Mouse (Mus musculus) CH12.LX (cell line): Measurements from ENCODE around the gene Sema5b.

ENCODE experiments used
- BHLHE40 ChIP-seq: IDR thresholded peaks from 2 replicates; pipeline ENCODE4 v1.6.1; 2011; ENCODE audit warnings: mild to moderate bottlenecking, low read depth, low read length, improper control_type of control experiment
- CHD2 ChIP-seq: IDR thresholded peaks from 2 replicates; pipeline ENCODE4 v1.6.1; 2011; ENCODE audit warnings: low read length, improper control_type of control experiment
- CTCF ChIP-seq, 2 experiments: IDR thresholded peaks in 1 of 2; conservative IDR thresholded peaks in 1 of 2; 2 replicates each; pipeline ENCODE4 v1.5.1; 2011 to 2012; ENCODE audit warnings: low read depth in 2 of 2, low read length in 2 of 2, improper control_type of control experiment in 1 of 2, inconsistent platforms in 1 of 2, mild to moderate bottlenecking in 1 of 2, moderate library complexity in 1 of 2
- HCFC1 ChIP-seq: IDR thresholded peaks from 2 replicates; pipeline ENCODE4 v1.6.1; 2012; ENCODE audit warnings: low read depth, mild to moderate bottlenecking, inconsistent platforms, low read length, improper control_type of control experiment
- MYC ChIP-seq: IDR thresholded peaks from 2 replicates; pipeline ENCODE4 v1.6.1; 2011; ENCODE audit warnings: low read depth, mild to moderate bottlenecking, improper control_type of control experiment, low read length
- NELFE ChIP-seq: IDR thresholded peaks from 2 replicates; pipeline ENCODE4 v1.6.1; 2011; ENCODE audit warnings: low read depth, low read length, improper control_type of control experiment
- POLR2A ChIP-seq: IDR thresholded peaks from 2 replicates; pipeline ENCODE4 v1.6.1; 2011; ENCODE audit warnings: low read depth, mild to moderate bottlenecking, improper control_type of control experiment, low read length
- POLR2AphosphoS2 ChIP-seq: IDR thresholded peaks from 2 replicates; pipeline ENCODE4 v1.6.1; 2011; ENCODE audit warnings: low read depth, low read length, improper control_type of control experiment
- RAD21 ChIP-seq: IDR thresholded peaks from 2 replicates; pipeline ENCODE4 v1.6.1; 2011; ENCODE audit warnings: low read depth, mild to moderate bottlenecking, low read length, improper control_type of control experiment, moderate library complexity
- TCF12 ChIP-seq: IDR thresholded peaks from 2 replicates; pipeline ENCODE4 v1.6.1; 2014; ENCODE audit warnings: low read depth, mild to moderate bottlenecking, inconsistent platforms, low read length, improper control_type of control experiment
- USF1 ChIP-seq: IDR thresholded peaks from 2 replicates; pipeline ENCODE4 v1.6.1; 2014; ENCODE audit warnings: low read depth, mild to moderate bottlenecking, inconsistent platforms, low read length, improper control_type of control experiment
- USF2 ChIP-seq: conservative IDR thresholded peaks from 2 replicates; pipeline ENCODE4 v1.6.1; 2011; ENCODE audit warnings: low read depth, low read length, improper control_type of control experiment
- ZNF384 ChIP-seq: IDR thresholded peaks from 2 replicates; pipeline ENCODE4 v1.6.1; 2012; ENCODE audit warnings: low read depth, low read length, improper control_type of control experiment, inconsistent platforms

GRCm38 (mm10) chr16:35596241-35596640, 55.3 kb downstream of the Sema5b start:
- TF ChIP-seq HCFC1 (no peak), TCF12 (no peak), CTCF (conservative IDR thresholded peaks at IDR 0.05 in 1 of 2, IDR thresholded peaks at IDR 0.05 in 1 of 2; ENCODE audit: low read depth in 2 of 2, low read length in 2 of 2) (no peak), BHLHE40 (no peak), POLR2A (no peak), CHD2 (no peak), POLR2AphosphoS2 (no peak), USF2 (no peak), ZNF384 (no peak), NELFE (no peak), MYC (no peak), RAD21 (no peak), USF1 (no peak)
